Mouse (Mus musculus): ENCODE measurements at regions not wholly inside any gene's neighbourhood (a gene's known extent, or its start where the extent isn't known, plus 50 kb on each side); places are given as distances from the start of the nearest gene placed in this dataset.

DNA sequence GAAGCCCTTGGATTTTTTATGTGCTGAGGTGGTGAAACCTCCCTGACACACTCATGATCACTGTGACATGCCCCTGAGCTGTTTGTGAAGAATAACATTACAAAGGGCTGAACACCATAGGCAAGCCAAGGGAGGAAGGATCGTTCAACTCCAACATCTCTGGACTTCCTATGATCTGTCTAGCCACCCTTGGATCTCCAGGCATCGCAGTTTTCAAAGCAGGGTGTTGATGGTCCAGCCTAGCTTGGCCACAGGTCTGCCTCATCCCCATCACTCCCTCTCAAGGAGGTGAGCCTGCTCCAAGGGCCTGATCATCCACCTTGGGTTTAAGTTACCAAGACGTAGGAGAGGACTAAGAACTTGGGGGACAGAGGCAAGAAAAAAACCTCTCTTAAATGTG, 268.5 kb downstream of the Cxcl12 start:
- H3K9me3 ChIP-seq (replicated peaks; ENCODE audit: control insufficient read depth, low read length, poor library complexity, severe bottlenecking), result peaks cover 3% of the 10 kb centered on the region; the same call in 1 of the 2 replicates
- no peak for ATAC-seq
- no peaks in the 10 kb centered on the region for H3K36me3 ChIP-seq (ENCODE audit: control insufficient read depth, insufficient read depth, low read length)
- WGBS, result 87% methylated on average over 3 of the region's 3 CpGs
- no peak overlapping the region for H3K4me2 ChIP-seq (ENCODE audit: low read length)
- H3K27ac ChIP-seq (ENCODE audit: low read length), result no peak overlapping the region
- H3K4me3 ChIP-seq (ENCODE audit: low read depth, low read length), result no peak overlapping the region
- H3K9ac ChIP-seq (ENCODE audit: low read depth, low read length), result no peak overlapping the region
- no peaks in the 10 kb centered on the region for H3K27me3 ChIP-seq (ENCODE audit: control insufficient read depth, insufficient read depth, low read depth, low read length)
- no peaks in the 10 kb centered on the region for H3K4me1 ChIP-seq (ENCODE audit: control insufficient read depth, insufficient read depth, low read length)

DNA sequence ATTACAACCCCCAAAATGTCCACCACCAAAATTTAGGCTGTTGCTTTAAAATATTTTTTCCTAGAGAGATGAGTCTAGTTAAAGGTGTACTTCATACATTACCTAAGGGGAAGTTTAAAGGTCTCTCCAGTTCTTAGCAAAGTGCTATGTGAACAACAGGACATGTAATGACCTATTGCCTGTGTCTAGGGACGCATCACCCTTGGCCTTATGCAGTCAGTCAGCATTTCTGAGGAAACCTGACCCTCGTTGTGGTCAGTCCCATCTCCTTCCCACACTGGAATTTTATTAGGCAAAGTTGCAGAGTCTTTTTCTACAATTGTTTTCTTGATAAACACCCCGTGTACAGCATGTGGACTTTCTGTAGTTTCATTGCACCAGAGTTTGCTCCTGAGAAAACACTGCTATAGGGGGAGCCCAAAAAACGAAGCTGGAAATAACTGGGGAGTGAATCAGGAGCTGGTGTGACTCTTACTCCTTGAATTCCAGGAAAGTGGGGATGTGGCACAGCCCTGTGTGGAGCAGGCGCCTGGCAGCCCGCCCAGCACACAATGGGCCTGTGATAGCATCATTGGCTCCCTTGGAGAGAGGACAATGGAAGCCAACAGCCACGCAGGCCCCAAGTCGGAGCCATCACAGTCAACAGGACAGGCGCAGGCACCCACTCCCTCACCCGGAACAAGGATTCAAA, 269.2 kb downstream of the Cxcl12 start:
- H3K27ac ChIP-seq (ENCODE audit: low read length), result no peak overlapping the region
- no peak overlapping the region for H3K9ac ChIP-seq (ENCODE audit: low read depth, low read length)
- ATAC-seq, result no peak
- H3K36me3 ChIP-seq (ENCODE audit: control insufficient read depth, insufficient read depth, low read length), result no peaks in the 10 kb centered on the region
- H3K4me3 ChIP-seq (ENCODE audit: low read depth, low read length), result no peak overlapping the region
- H3K4me1 ChIP-seq (ENCODE audit: control insufficient read depth, insufficient read depth, low read length), result no peaks in the 10 kb centered on the region
- H3K4me2 ChIP-seq (ENCODE audit: low read length), result no peak overlapping the region
- WGBS, result 54% methylated on average over 10 of the region's 10 CpGs
- peaks cover 3% of the 10 kb centered on the region; the same call in 1 of the 2 replicates for H3K9me3 ChIP-seq (replicated peaks; ENCODE audit: control insufficient read depth, low read length, poor library complexity, severe bottlenecking)
- no peaks in the 10 kb centered on the region for H3K27me3 ChIP-seq (ENCODE audit: control insufficient read depth, insufficient read depth, low read depth, low read length)

GRCm38 (mm10) chr6:117448652-117449051, 280.3 kb downstream of the Cxcl12 start:
- no peaks in the 10 kb centered on the region for H3K4me1 ChIP-seq (ENCODE audit: control insufficient read depth, insufficient read depth, low read length)
- 90% methylated on average over 3 of the region's 3 CpGs for WGBS
- no peak overlapping the region for H3K27ac ChIP-seq (ENCODE audit: low read length)
- H3K4me2 ChIP-seq (ENCODE audit: low read length), result no peak overlapping the region
- no peak overlapping the region for H3K4me3 ChIP-seq (ENCODE audit: low read depth, low read length)
- no peaks in the 10 kb centered on the region for H3K36me3 ChIP-seq (ENCODE audit: control insufficient read depth, insufficient read depth, low read length)
- H3K9ac ChIP-seq (ENCODE audit: low read depth, low read length), result no peak overlapping the region
- H3K27me3 ChIP-seq (ENCODE audit: control insufficient read depth, insufficient read depth, low read depth, low read length), result no peaks in the 10 kb centered on the region
- no peak for ATAC-seq
- no peaks in the 10 kb centered on the region for H3K9me3 ChIP-seq (replicated peaks; ENCODE audit: control insufficient read depth, low read length, poor library complexity, severe bottlenecking)

DNA sequence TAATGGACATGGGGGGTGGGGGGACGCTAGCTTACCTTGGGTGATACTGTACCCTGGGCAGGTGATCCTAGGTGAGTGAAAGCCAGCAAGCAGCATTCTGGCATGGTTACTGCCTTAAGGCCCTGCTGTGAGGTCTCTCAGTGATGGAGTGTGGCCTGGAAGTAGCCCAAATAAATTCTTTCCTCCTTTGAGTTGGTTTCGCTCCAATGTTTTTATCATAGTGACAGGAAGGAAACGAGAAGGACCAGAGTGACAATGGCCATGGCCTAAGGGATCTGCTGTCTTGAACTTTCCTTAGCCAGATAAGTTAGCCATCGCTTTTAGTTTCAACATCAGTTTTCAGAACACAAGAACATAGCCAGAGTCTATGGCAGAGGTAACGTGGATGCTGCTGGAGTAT, 282.7 kb downstream of the Cxcl12 start:
- H3K4me3 ChIP-seq (ENCODE audit: low read depth, low read length), result no peak overlapping the region
- 86% methylated on average over 5 of the region's 5 CpGs for WGBS
- no peaks in the 10 kb centered on the region for H3K4me1 ChIP-seq (ENCODE audit: control insufficient read depth, insufficient read depth, low read length)
- no peaks in the 10 kb centered on the region for H3K27me3 ChIP-seq (ENCODE audit: control insufficient read depth, insufficient read depth, low read depth, low read length)
- H3K9me3 ChIP-seq (replicated peaks; ENCODE audit: control insufficient read depth, low read length, poor library complexity, severe bottlenecking), result no peaks in the 10 kb centered on the region
- H3K27ac ChIP-seq (ENCODE audit: low read length), result no peak overlapping the region
- H3K9ac ChIP-seq (ENCODE audit: low read depth, low read length), result no peak overlapping the region
- ATAC-seq, result no peak
- H3K4me2 ChIP-seq (ENCODE audit: low read length), result no peak overlapping the region
- no peaks in the 10 kb centered on the region for H3K36me3 ChIP-seq (ENCODE audit: control insufficient read depth, insufficient read depth, low read length)

DNA sequence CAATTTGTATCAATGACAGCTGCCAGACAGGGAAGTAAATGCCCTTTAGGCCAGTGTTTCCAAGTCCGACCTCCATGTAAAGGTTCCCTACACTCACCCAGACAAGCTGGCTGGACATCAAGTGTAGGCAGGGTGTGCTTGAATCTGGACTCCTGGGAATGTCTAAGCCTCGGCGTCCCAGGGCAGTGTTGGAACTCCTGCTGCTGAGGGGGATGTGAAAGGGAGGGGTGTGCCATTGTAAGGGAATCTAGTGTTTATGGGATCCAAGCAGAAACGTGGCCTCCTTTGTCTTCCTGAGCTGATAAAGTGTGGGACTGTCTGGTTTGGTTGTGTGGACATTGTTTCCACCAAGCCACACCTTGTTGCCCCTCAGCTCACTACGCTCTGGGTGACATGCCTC, 291.9 kb downstream of the Cxcl12 start:
- no peak overlapping the region for H3K4me2 ChIP-seq (ENCODE audit: low read length)
- no peaks in the 10 kb centered on the region for H3K36me3 ChIP-seq (ENCODE audit: control insufficient read depth, insufficient read depth, low read length)
- H3K4me1 ChIP-seq (ENCODE audit: control insufficient read depth, insufficient read depth, low read length), result no peaks in the 10 kb centered on the region
- H3K27ac ChIP-seq (ENCODE audit: low read length), result no peak overlapping the region
- WGBS, result 32% methylated on average over 5 of the region's 5 CpGs
- no peaks in the 10 kb centered on the region for H3K9me3 ChIP-seq (replicated peaks; ENCODE audit: control insufficient read depth, low read length, poor library complexity, severe bottlenecking)
- no peak for ATAC-seq
- no peak overlapping the region for H3K4me3 ChIP-seq (ENCODE audit: low read depth, low read length)
- H3K9ac ChIP-seq (ENCODE audit: low read depth, low read length), result no peak overlapping the region
- no peaks in the 10 kb centered on the region for H3K27me3 ChIP-seq (ENCODE audit: control insufficient read depth, insufficient read depth, low read depth, low read length)

- Histone ChIP-seq H3K4me1 (ENCODE audit: control insufficient read depth, insufficient read depth, low read length) (no peaks in the 10 kb centered on the region), H3K9ac (ENCODE audit: low read depth, low read length) (no peak overlapping the region), H3K9me3 (replicated peaks; ENCODE audit: control insufficient read depth, low read length, poor library complexity, severe bottlenecking) (no peaks in the 10 kb centered on the region)
Observed at GRCm38 (mm10) chr6:117465165-117465564, 296.8 kb downstream of the Cxcl12 start.

DNA sequence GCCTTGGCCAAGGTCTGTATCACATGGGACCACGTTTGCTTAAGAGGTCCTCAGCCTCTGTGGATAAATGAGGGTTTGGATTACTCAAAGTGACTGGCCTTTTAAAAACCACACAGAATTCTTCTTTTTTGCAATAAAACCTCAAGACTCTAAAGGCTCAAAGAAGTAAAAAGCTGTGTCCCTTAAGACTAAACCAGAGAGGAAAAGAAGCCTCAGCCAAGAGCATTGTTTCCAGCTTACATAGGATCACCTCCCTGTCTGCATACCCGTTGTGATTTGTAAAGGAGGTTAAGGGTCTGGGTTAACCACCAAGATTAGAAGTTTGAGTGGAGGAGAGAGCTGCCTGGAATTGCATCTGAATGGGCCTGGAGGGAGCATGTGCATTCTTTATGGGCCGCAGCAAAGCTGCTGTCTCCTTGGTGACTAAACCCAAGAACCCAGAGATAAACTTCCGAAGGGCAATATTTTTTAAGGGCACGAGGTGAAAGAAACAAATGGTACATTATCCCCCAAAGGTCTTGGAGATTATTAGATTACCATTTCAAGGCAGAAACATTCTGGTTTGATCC, 297.4 kb downstream of the Cxcl12 start:
- Histone ChIP-seq H3K4me2 (ENCODE audit: low read length) (no peak overlapping the region), H3K4me3 (ENCODE audit: low read depth, low read length) (no peak overlapping the region), H3K4me1 (ENCODE audit: control insufficient read depth, insufficient read depth, low read length) (no peaks in the 10 kb centered on the region), H3K27ac (ENCODE audit: low read length) (no peak overlapping the region), H3K9ac (ENCODE audit: low read depth, low read length) (no peak overlapping the region), H3K27me3 (ENCODE audit: control insufficient read depth, insufficient read depth, low read depth, low read length) (no peaks in the 10 kb centered on the region), H3K36me3 (ENCODE audit: control insufficient read depth, insufficient read depth, low read length) (no peaks in the 10 kb centered on the region), H3K9me3 (replicated peaks; ENCODE audit: control insufficient read depth, low read length, poor library complexity, severe bottlenecking) (no peaks in the 10 kb centered on the region)
- 18% methylated on average over 5 of the region's 5 CpGs for WGBS
- no peak for ATAC-seq

More at GRCm38 (mm10) chr6:117465165-117465564, 296.8 kb downstream of the Cxcl12 start:
- ATAC-seq, result no peak
- no peak overlapping the region for H3K4me3 ChIP-seq (ENCODE audit: low read depth, low read length)
- H3K27me3 ChIP-seq (ENCODE audit: control insufficient read depth, insufficient read depth, low read depth, low read length), result no peaks in the 10 kb centered on the region
- H3K4me2 ChIP-seq (ENCODE audit: low read length), result no peak overlapping the region
- 80% methylated on average over 4 of the region's 4 CpGs for WGBS
- no peak overlapping the region for H3K27ac ChIP-seq (ENCODE audit: low read length)
- H3K36me3 ChIP-seq (ENCODE audit: control insufficient read depth, insufficient read depth, low read length), result no peaks in the 10 kb centered on the region

DNA sequence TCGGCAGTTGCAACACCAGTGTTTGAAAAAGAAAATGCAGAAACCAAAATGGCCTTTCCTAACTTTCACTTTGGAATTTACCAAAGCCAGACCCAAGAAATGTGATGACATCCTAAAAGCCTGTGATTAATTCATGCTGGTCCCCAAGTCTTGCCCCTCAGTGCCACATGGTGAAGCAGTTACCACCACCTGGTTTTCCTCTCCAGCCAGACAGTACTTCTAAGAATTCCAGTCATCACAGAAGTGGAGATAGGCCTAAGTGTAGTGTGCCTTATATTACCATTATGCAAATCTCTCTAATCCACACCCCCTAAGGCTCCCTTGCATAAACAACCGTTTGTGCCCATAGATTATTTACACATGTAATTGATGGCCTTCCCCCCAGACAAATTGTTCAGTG, 311.0 kb downstream of the Cxcl12 start:
- Histone ChIP-seq H3K27me3 (ENCODE audit: control insufficient read depth, insufficient read depth, low read depth, low read length) (no peaks in the 10 kb centered on the region), H3K4me2 (ENCODE audit: low read length) (no peak overlapping the region), H3K4me1 (ENCODE audit: control insufficient read depth, insufficient read depth, low read length) (no peaks in the 10 kb centered on the region), H3K4me3 (ENCODE audit: low read depth, low read length) (no peak overlapping the region), H3K27ac (ENCODE audit: low read length) (no peak overlapping the region), H3K9me3 (replicated peaks; ENCODE audit: control insufficient read depth, low read length, poor library complexity, severe bottlenecking) (no peaks in the 10 kb centered on the region), H3K36me3 (ENCODE audit: control insufficient read depth, insufficient read depth, low read length) (no peaks in the 10 kb centered on the region), H3K9ac (ENCODE audit: low read depth, low read length) (no peak overlapping the region)
- WGBS, result 64% methylated on average over 2 of the region's 2 CpGs
- no peak for ATAC-seq

DNA sequence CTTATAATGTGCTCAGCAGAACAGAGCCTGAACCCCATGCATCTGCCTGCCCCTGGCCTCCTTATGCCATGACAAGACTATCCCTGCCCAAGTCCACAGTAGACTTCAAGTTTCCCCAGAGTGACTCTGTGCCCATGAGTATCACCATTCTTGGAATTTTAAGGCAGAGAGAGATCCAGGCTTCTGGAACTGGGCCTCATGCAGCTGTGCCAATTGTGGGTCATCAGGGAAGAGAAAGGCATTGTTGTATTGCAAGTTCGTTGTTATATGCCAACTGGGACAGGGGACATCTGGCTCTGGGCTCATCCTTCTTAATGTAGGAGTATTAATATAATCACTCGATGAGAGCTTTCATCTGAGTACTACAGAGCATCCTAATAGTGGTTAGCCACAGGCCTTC, 312.1 kb downstream of the Cxcl12 start:
- no peaks in the 10 kb centered on the region for H3K4me1 ChIP-seq (ENCODE audit: control insufficient read depth, insufficient read depth, low read length)
- H3K36me3 ChIP-seq (ENCODE audit: control insufficient read depth, insufficient read depth, low read length), result no peaks in the 10 kb centered on the region
- H3K27me3 ChIP-seq (ENCODE audit: control insufficient read depth, insufficient read depth, low read depth, low read length), result no peaks in the 10 kb centered on the region
- ATAC-seq, result no peak
- H3K9me3 ChIP-seq (replicated peaks; ENCODE audit: control insufficient read depth, low read length, poor library complexity, severe bottlenecking), result no peaks in the 10 kb centered on the region
- no peak overlapping the region for H3K9ac ChIP-seq (ENCODE audit: low read depth, low read length)
- WGBS, result 92% methylated on average over 2 of the region's 2 CpGs
- H3K4me3 ChIP-seq (ENCODE audit: low read depth, low read length), result no peak overlapping the region
- H3K27ac ChIP-seq (ENCODE audit: low read length), result no peak overlapping the region
- H3K4me2 ChIP-seq (ENCODE audit: low read length), result no peak overlapping the region
